Mouse (Mus musculus): ENCODE data around the gene Timm17a.

Timm17a gene

GRCm38 (mm10) chr1:135281841-135282240 lies 31.7 kb downstream of the Timm17a start:
- no peak for DNase-seq (ENCODE audit: extremely low read depth, low read depth)

- no peak for DNase-seq (ENCODE audit: extremely low read depth, low read depth)
Observed at GRCm38 (mm10) chr1:135280646-135281045, 32.9 kb downstream of the Timm17a start.

GRCm38 (mm10) chr1:135271371-135271770 lies 42.2 kb downstream of the Timm17a start:
- no peak for DNase-seq (ENCODE audit: extremely low read depth, low read depth)

GRCm38 (mm10) chr1:135267663-135268446 lies 45.7 kb downstream of the Timm17a start:
- DNase-seq (ENCODE audit: extremely low read depth, low read depth) = no peak

- DNase-seq (ENCODE audit: extremely low read depth, low read depth) = no peak
Observed at GRCm38 (mm10) chr1:135265834-135266233, 47.7 kb downstream of the Timm17a start.

GRCm38 (mm10) chr1:135263316-135263715 lies 50.3 kb downstream of the Timm17a start:
- no peak for DNase-seq (ENCODE audit: extremely low read depth, low read depth)

- DNase-seq (ENCODE audit: extremely low read depth, low read depth) = no peak
Observed at GRCm38 (mm10) chr1:135262329-135262728, 51.2 kb downstream of the Timm17a start.

GRCm38 (mm10) chr1:135260931-135261330 lies 52.6 kb downstream of the Timm17a start:
- no peak for DNase-seq (ENCODE audit: extremely low read depth, low read depth)

GRCm38 (mm10) chr1:135259128-135259436 lies 54.5 kb downstream of the Timm17a start:
- peak; percentile 70 for DNase-seq (ENCODE audit: extremely low read depth, low read depth)

GRCm38 (mm10) chr1:135258380-135259127 lies 55.0 kb downstream of the Timm17a start, which contains the start of gene Elf3:
Elf3 (minus strand) TSS chr1:135258568.
- no peak for DNase-seq (ENCODE audit: extremely low read depth, low read depth)

GRCm38 (mm10) chr1:135256299-135256698 lies 57.3 kb downstream of the Timm17a start:
- no peak for DNase-seq (ENCODE audit: extremely low read depth, low read depth)

- no peak for DNase-seq (ENCODE audit: extremely low read depth, low read depth)
Observed at GRCm38 (mm10) chr1:135252854-135253253, 60.7 kb downstream of the Timm17a start.

GRCm38 (mm10) chr1:135251405-135251804 lies 62.2 kb downstream of the Timm17a start:
- no peak for DNase-seq (ENCODE audit: extremely low read depth, low read depth)

- DNase-seq (ENCODE audit: extremely low read depth, low read depth) = peak; percentile 20
Observed at GRCm38 (mm10) chr1:135250706-135251105, 62.9 kb downstream of the Timm17a start.

- DNase-seq (ENCODE audit: extremely low read depth, low read depth) = no peak
Observed at GRCm38 (mm10) chr1:135248434-135248850, 65.1 kb downstream of the Timm17a start.
